Mouse (Mus musculus): Measurements from ENCODE around the gene Upk3b. TPM values are rescaled to one million over a fixed set of nuclear protein-coding genes. Genes with fewer than 3 reads are reported as not detected.

Upk3b gene
- total RNA-seq, 2 experiments from 2014 or later = 24.8 to 26.5 TPM

Other genes starting within 250 kb of the Upk3b start
- under 1 TPM in 1 of 2 experiments, not detected in 1; 0.10 TPM for gene Srrm3, start 231.6 kb upstream of the Upk3b start, total RNA-seq (2021)
- 100 to 1,000 TPM; 271 to 306 TPM for gene Hspb1, start 150.6 kb upstream of the Upk3b start, total RNA-seq (2021)
- 100 to 1,000 TPM; 284 to 301 TPM for gene Ywhag, start 103.9 kb upstream of the Upk3b start, total RNA-seq (2021)
- 1 to 10 TPM in 1 of 2 experiments, under 1 TPM in 1; 0.41 to 1.3 TPM for gene Ssc4d, start 64.0 kb upstream of the Upk3b start, total RNA-seq (2021)
- gene Zp3, start 58.4 kb upstream of the Upk3b start, total RNA-seq (2021) = not detected
- 1 to 10 TPM; 8.5 to 8.9 TPM for gene Dtx2, start 43.7 kb upstream of the Upk3b start, total RNA-seq (2021)
- gene Upk3bl, start 16.0 kb downstream of the Upk3b start, total RNA-seq (2021) = not detected
- gene Rasa4, start 45.4 kb downstream of the Upk3b start, total RNA-seq (2021) = 1 to 10 TPM; 6.6 to 8.3 TPM
- 10 to 100 TPM; 61.5 to 63.4 TPM for gene Polr2j, start 78.1 kb downstream of the Upk3b start, total RNA-seq (2021)
- 1 to 10 TPM; 6.5 to 7.0 TPM for gene Lrwd1, start 97.6 kb downstream of the Upk3b start, total RNA-seq (2021)
- 1 to 10 TPM; 4.6 to 6.0 TPM for gene Alkbh4, start 97.7 kb downstream of the Upk3b start, total RNA-seq (2021)
- gene Orai2, start 132.2 kb downstream of the Upk3b start, total RNA-seq (2021) = 1 to 10 TPM; 2.3 to 3.4 TPM
- 10 to 100 TPM; 20.3 to 21.7 TPM for gene Prkrip1, start 160.5 kb downstream of the Upk3b start, total RNA-seq (2021)
- 1 to 10 TPM; 1.6 TPM for gene Sh2b2, start 208.1 kb downstream of the Upk3b start, total RNA-seq (2021)

All from heart, postnatal 14 days (tissue).